Mouse (Mus musculus): ENCODE results near the gene Rabgap1l.

DNA sequence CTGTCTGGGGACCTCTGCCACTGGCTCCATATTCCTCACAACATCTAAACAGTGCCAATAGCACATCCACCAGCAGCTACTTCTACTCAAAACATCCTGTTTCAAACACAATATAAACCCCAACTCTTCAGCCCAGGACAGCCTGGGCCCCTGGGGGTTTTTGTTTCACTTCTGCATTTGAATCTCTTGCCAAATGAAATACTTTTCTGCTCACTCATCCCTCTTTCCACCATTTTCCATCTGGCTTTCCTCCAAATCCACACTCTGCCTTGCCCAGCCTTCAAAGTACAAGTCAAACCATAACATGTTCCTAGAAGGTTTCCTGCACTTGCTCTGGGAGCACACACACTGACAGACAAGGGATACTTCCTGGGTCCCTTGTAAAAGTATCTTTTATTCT, 559.1 kb downstream of the Rabgap1l start:
- TF ChIP-seq CTCF (IDR thresholded peaks at IDR 0.05; ENCODE audit: low read depth, low read length) (no peak), POLR2AphosphoS5 (IDR thresholded peaks at IDR 0.05; ENCODE audit: insufficient replicate concordance, low read depth, low read length) (no peak)

Measured in G1E (cell line).